Mouse (Mus musculus): ENCODE results near the gene Apoa4. TPM values are rescaled to one million over a fixed set of nuclear protein-coding genes. Genes with fewer than 3 reads are reported as not detected.

Apoa4 gene
- 0.03 and 0.05 TPM in 2 replicates for polyA plus RNA-seq (2012; rRNA removed)

DNA sequence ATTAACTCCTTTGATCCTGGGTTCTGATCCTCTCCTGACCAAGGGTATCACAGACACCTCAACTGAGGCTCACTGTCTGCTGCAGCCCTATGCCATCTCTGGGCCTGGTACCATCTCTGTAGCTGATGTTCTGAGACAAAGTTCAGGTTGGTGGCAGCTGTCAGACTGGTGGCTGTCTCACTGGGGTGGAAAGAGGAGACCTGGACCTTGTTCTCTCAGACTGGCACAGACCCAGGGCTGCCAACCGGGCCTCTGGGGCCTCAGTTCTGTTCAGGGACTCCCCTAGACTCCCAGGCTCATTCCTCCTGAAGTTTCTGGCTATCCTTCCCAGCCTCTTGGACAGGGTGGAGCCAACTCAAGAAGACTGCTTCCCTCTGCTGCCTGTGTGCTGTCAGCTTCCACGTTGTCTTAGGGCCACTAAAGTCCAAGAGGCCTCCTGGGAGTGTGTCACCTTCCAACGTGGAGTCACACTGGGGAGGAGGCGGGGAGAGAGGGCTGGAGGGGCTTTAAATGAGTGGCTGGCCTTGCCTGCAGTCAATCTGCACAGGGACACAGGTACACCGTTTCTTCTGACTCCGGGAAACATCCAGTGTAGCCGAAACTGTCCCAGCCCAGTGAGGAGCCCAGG is at the start of gene Apoa4:
TSS of gene Apoa4 (plus strand) at position 171 of the 628 bp plus-strand sequence.

DNA sequence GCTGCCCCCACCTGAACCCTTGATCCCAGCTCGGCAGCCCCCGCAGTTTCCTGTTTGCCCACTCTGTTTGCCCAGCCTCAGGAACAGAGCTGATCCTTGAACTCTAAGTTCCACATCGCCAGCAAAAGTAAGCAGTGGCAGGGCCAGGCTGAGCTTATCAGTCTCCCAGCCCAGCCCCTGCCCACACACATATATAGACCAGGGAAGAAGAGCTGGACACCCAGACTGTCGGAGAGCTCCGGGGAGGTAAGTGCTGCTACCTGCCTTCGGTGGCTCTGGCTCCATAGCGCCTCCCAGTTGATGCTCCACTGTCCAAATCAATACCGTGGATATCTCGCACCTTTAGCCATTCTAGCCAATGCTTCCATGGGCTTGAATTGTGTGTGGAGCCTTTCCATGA is 12.0 kb upstream of the Apoa4 start, which contains the start of gene Apoa1:
TSS of gene Apoa1 (plus strand) at position 90 of the 400 bp plus-strand sequence.

DNA sequence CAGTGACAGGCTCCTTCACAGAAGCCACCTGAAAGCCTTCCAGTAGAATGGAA is 5.1 kb upstream of the Apoa4 start, which contains the start of gene Apoc3:
TSS of gene Apoc3 (minus strand) at position 41 of the 53 bp plus-strand sequence.

DNA sequence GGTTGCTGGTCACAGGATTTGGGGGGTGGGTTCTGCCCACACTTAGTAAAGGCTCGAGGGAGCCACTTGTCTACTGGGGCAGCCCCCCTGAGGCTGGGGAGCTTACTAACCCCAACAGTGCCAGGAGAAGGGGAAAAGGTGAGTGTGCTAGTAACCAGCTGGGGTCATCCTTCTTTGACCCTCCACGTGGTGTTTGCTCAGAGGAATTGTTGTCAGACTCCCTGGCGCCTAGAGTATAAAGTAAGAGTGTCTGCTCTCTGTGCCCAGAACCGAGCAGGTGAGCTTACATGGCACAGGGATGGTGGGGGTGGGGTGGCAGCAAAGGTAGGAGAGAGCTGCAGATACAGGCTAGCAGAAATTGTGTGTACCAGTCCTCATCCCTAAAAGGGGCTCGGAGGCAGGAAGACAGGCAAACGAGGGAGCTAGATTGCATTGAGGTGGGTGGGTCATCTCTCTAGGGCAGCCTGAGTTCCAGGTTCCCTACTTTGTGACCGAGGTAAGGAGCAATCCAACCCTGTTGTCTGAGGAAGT is 27.9 kb downstream of the Apoa4 start, which contains the start of gene Apoa5:
TSS of gene Apoa5 (plus strand) at position 291 of the 531 bp plus-strand sequence.

DNA sequence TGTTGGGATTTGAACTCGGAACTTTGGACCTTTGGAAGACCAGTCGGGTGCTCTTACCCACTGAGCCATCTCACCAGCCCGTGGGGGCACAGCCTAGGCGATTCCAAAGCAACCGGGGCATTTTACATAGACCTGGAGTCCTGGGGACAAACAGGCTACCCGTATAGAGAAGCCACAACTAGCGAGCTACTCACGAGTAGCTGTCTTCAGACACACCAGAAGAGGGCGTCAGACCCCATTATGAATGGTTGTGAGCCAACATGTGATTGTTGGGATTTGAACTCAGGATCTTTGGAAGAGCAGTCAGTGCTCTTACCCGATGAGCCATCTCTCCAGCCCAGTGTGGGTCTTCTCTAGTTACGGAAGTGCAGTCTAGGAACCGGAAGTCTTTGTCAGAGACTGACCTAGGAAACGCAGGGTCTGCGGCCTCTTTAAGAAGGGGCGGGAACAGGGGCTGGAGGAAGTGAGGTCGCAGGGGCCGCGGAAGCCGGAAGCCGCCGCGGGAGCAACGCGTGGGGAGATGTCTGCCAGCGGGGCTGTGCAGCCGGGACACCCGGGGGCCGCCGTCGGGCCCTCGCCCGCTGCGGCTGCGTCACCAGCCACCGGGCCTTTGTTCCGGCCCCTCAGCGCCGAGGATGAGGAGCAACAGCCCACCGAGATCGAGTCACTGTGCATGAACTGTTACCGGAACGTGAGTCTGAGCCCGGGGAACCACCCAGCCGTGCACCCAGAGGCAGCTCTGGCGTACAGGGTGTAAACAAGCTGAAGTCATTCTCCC is 32.4 kb downstream of the Apoa4 start, which contains the start of gene Zpr1:
TSS of gene Zpr1 (plus strand) at position 388 of the 778 bp plus-strand sequence.

DNA sequence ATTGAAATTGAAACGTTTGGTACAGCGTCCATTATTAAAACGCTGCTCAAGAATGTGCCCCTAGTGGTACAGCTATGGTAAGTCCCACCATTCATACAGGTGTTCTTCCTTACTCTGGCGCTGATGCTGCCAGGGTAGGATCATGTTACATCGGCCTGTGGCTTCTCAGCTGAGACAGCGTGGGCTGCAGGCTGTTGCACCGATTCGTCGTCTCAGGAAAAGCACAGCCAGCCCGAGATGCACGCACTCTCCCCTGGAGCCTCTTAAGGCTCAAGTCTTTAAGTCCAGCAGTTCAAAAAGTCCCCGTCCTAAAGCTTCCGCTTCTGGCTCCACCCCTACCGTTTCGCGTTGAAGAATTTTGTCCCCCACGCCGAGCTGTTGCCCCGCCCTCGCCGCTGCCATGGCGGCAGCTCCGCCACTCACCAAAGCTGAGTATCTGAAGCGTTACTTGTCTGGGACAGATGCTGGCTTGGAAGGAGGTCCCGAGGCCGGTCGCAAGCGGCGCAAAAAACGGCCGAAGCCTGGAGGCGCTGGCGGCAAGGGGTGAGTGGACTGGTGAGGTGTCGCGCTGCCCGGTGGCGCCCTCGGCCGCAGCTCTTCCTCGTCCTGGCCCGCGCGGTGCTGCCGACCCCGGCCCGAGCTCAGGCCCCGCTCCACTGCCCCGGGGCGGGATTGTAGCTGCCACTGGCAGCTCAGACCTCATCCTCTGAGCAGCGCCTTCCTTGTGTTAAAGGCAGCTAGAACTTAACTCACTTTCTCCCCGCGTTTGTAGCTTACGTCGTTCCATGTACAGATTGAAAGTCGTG is 42.3 kb downstream of the Apoa4 start, which contains the start of gene Bud13:
TSS of gene Bud13 (plus strand) at position 378 of the 806 bp plus-strand sequence.

Other genes starting within 250 kb of the Apoa4 start
- gene Pafah1b2, start 228.0 kb upstream of the Apoa4 start, polyA plus RNA-seq (2012; rRNA removed) = 137 and 138 TPM in 2 replicates
- gene Sik3, start 227.9 kb upstream of the Apoa4 start, polyA plus RNA-seq (2012; rRNA removed) = 13.9 and 15.5 TPM in 2 replicates
- 3.0 and 3.3 TPM in 2 replicates for gene Apoa1, start 12.1 kb upstream of the Apoa4 start, polyA plus RNA-seq (2012; rRNA removed)
- gene Apoc3, start 5.1 kb upstream of the Apoa4 start, polyA plus RNA-seq (2012; rRNA removed) = not detected in 2 replicates
- gene Apoa5, start 27.9 kb downstream of the Apoa4 start, polyA plus RNA-seq (2012; rRNA removed) = 0.03 TPM in 1 of 2 replicates, not detected in the other
- gene Zpr1, start 32.4 kb downstream of the Apoa4 start, polyA plus RNA-seq (2012; rRNA removed) = 45.3 and 48.4 TPM in 2 replicates
- 14.1 and 14.2 TPM in 2 replicates for gene Bud13, start 42.3 kb downstream of the Apoa4 start, polyA plus RNA-seq (2012; rRNA removed)
- not detected in 2 replicates for gene 4931429L15Rik, start 79.3 kb downstream of the Apoa4 start, polyA plus RNA-seq (2012; rRNA removed)